Mouse (Mus musculus): ENCODE results near the gene Obp2a.
"Not testable (repeated sequence)": the region's sequence is repeated elsewhere in the genome, so short reads cannot be mapped to it uniquely, and the experiment has no call there.

Gene Obp2a

DNA sequence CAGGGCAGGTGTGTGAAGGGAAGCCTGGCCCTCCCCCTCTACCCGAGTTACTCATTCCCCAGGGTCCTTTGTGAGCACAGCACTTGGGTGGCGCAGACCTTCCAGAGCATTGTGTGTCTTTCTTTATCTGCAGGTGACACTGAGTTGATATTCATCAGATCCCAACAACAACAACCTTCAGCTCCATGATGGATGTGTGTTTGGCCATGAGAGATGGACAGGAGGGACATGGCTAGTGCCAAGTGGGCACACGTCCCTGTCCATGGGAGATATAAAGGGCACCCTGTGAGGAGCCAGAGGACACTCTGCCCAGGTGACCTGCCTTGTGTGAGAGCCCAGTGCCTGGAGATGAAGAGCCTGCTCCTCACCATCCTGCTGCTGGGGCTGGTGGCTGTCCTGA lies at the start of gene Obp2a:
TSS of gene Obp2a (plus strand) at position 301 of the 400 bp plus-strand sequence.
- not testable (repeated sequence) for DNase-seq (ENCODE audit: low spot score in 2 of 2)

DNA sequence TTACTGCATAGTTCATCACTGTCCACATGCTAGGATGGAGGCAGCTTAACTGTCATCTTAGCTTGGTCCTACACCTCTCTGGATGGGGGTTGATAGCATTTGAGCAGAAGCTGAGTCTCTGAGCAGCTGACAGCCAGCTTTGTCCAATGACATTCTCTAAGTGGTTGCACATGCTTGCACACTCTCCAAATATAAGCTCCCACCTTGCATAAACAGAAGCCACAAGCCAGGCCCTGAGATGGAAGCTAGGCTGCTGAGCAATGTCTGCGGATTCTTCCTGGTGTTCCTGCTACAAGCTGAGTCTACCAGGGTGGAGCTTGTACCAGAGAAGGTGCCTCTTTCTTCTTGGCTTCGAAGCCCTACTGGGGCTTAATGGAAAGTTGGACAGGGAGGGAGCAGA lies 46.9 kb upstream of the Obp2a start, which contains the start of gene Lcn8:
TSS of gene Lcn8 (plus strand) at position 219 of the 400 bp plus-strand sequence.
- DNase-seq (ENCODE audit: low spot score in 2 of 2): no peak

GRCm38 (mm10) chr2:25654502-25654901 lies 45.3 kb upstream of the Obp2a start:
- DNase-seq (ENCODE audit: low spot score in 2 of 2): no peak

- no peak for DNase-seq (ENCODE audit: low spot score in 2 of 2)
Measured at GRCm38 (mm10) chr2:25656691-25657090, 43.2 kb upstream of the Obp2a start.

DNA sequence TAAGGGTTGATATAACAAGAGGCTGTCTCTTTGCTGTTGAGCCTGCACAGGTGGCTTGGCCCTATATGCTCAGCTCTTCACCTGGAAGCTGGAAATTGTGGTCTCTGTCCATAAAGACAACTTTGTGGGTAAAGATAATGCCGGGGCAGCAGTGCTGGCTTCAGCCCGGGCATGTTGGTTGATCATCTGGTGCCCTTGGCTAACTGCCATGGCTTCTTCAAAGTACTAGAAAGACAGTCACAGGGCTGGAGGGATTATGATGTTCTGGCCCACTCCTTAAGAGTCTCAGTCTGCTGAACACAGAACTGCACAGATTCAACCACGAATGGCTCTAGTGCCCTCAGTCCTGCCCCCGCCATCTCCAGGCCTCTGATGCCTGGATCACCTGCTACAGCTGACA lies 42.6 kb upstream of the Obp2a start:
- no peak for DNase-seq (ENCODE audit: low spot score in 2 of 2)

DNA sequence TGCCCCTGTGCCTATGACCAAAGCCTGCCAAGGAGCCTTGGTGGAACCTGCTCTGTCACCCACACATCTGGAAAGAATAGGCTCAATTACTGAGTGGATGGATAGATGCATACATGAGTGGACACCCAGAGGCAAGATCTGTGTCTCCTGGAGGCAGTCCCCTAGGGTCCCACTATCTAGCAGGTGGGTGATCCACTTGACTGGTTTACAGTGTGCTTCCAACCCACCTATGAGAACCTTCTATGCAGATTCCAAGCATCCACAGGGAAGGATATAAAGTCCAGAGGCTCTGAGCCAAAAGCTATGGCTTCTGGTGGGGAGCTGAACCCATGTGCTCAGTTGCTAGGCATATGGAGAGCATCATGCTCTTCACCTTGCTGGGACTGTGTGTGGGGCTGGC lies 42.2 kb upstream of the Obp2a start, which contains the start of gene Lcn5:
TSS of gene Lcn5 (plus strand) at position 301 of the 400 bp plus-strand sequence.
- no peak for DNase-seq (ENCODE audit: low spot score in 2 of 2)

DNA sequence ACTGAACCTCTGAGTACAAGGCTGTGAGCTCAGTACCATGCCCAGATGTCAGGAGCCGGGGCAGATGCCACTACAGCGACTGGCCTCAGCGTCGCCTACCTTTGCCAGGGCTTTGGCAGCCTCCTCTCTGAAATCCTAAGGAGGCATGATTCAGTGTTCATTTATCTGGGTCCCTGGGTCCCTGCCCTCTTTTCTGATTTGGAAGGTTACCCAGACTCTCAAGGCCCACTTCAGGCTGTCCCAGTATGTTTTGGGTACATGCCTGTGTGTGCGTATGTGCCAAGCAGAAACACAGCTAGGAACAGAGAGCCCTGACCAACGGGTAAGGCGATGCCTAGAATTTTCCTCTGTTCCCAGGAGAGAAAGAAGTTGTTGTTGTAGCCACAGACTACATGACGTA lies 39.6 kb upstream of the Obp2a start:
- no peak for DNase-seq (ENCODE audit: low spot score in 2 of 2)

DNA sequence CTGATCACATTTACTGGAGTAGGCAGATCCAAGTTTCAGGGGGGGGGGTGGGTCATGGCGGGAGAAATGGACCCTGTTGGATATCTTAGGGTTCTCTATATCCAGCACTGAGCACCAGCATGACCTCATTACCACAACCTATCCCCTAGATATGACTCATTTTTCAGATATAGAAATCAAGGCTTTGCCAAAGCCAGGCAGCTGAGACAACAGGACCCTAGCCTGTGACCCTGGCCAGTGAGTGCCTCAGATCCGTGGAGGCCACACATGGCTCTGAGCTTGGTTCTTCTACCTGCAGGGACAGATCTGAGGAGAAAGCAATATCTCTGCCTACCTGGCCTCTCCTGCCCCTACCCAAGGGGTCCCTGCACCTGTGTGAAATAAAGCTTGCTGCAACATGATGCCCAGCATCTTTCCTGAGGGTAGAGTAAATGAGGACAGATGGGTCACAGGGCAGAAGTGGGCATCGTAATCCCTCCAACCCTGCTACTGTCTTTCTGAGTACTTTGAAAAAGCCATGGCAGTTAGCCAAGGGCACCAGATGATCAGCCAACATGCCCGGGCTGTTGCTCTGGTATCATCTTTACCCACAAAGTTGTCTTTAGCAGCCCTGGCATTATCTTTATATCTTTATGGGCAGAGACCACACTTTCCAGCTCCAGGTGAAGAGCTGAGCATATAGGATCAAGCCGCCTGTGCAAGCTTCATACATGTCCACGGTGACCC lies 38.4 kb upstream of the Obp2a start:
- DNase-seq (ENCODE audit: low spot score in 2 of 2): no peak

- peak in 1 of 2 experiments; percentile 14 for DNase-seq (ENCODE audit: low spot score in 2 of 2)
Measured at GRCm38 (mm10) chr2:25663511-25663910, 36.3 kb upstream of the Obp2a start.

DNA sequence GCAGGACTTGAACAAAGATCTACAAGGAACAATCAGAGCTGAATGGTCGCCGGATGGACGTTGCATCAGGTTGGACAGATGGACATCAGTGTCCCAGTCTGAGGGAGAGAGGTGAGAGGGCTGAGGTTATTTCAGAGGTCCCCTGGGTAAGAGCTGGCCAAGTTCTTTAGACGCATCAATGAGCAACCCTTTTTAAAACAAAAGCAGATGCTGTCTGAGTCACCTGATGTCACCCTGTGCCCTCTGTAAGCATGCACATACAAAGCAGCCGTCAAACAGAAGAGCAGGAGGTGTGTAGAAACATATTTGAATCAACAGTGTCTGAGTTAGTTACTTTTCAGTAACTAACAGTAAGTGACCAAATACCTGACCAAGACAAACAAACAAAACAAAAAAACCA lies 35.7 kb upstream of the Obp2a start:
- DNase-seq (ENCODE audit: low spot score in 2 of 2): no peak

GRCm38 (mm10) chr2:25666516-25666915 lies 33.3 kb upstream of the Obp2a start:
- no peak for DNase-seq (ENCODE audit: low spot score in 2 of 2)

- no peak for DNase-seq (ENCODE audit: low spot score in 2 of 2)
Measured at GRCm38 (mm10) chr2:25676486-25676885, 23.4 kb upstream of the Obp2a start, which contains the start of gene Lcn6. Gene Lcn6 (plus strand): TSS chr2:25676786.

GRCm38 (mm10) chr2:25679559-25679958 lies 20.3 kb upstream of the Obp2a start:
- no peak for DNase-seq (ENCODE audit: low spot score in 2 of 2)

- DNase-seq (ENCODE audit: low spot score in 2 of 2): no peak
Measured at GRCm38 (mm10) chr2:25682426-25682825, 17.4 kb upstream of the Obp2a start, which contains the start of gene Lcn10. Gene Lcn10 (plus strand): TSS chr2:25682726.

- DNase-seq (ENCODE audit: low spot score in 2 of 2): no peak
Measured at GRCm38 (mm10) chr2:25686941-25687340, 12.9 kb upstream of the Obp2a start.

GRCm38 (mm10) chr2:25694605-25695004 lies 5.2 kb upstream of the Obp2a start:
- peak in 1 of 2 experiments; percentile 14 for DNase-seq (ENCODE audit: low spot score in 2 of 2)

- DNase-seq (ENCODE audit: low spot score in 2 of 2): no peak
Measured at GRCm38 (mm10) chr2:25696951-25697350, 2.9 kb upstream of the Obp2a start.

DNA sequence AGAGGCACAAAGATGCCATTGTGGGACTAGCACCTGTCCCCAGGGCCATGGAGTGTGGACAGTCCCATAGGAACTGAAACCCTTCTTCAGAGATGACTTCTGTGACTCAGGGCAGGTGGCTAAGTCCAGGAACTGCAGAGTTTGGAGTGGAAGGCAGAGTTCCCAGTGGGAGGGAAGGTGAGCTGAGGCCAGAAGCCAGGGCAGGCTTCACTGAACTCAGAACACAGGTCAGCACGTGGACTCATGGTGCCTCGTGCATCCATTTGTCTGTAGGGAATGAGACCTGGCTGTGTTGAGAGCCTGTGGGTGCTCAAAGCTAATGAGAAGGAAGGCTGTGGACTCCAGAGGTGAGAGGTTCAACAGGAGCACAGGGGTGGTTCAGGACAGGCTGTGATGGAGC lies 1.1 kb upstream of the Obp2a start:
- DNase-seq (ENCODE audit: low spot score in 2 of 2): no peak

- no peak for DNase-seq (ENCODE audit: low spot score in 2 of 2)
Measured at GRCm38 (mm10) chr2:25701001-25701400, 1.2 kb downstream of the Obp2a start.

GRCm38 (mm10) chr2:25703706-25704105 lies 3.9 kb downstream of the Obp2a start:
- DNase-seq (ENCODE audit: low spot score in 2 of 2): no peak

- DNase-seq (ENCODE audit: low spot score in 2 of 2): peak; percentile 66 to 70
Measured at GRCm38 (mm10) chr2:25706643-25707481, 7.0 kb downstream of the Obp2a start, which contains the start of gene Bmyc. Gene Bmyc (plus strand): TSS chr2:25706739.

- peak; percentile 25 to 48 for DNase-seq (ENCODE audit: low spot score in 2 of 2)
Measured at GRCm38 (mm10) chr2:25708121-25708520, 8.3 kb downstream of the Obp2a start.

Data from spleen, postnatal 36 days (tissue).